Mouse (Mus musculus) liver, embryonic 16.5 days (tissue): Measurements from ENCODE around the gene Shf. TPM values are rescaled to one million over a fixed set of nuclear protein-coding genes. Genes with fewer than 3 reads are reported as not detected.
A peak's percentile ranks its signal among the peaks of the same experiment; 100 is the strongest.

Experiments used
- ATAC-seq: fragments of 200-750 bp; cut with Nextera tagmentation; 2 replicates; pipeline ENCODE4 v1.8.0; 2017; ENCODE audit warnings: low read depth, mild to moderate bottlenecking, moderate number of reproducible peaks, moderate library complexity
- H3K27ac ChIP-seq: fragments of 300-500 bp; sonication (generic); 2 replicates; pipeline ENCODE4 v1.5.1; 2014; ENCODE audit warnings: mild to moderate bottlenecking, low read length
- H3K27me3 ChIP-seq: fragments of 300-500 bp; sonication (generic); 2 replicates; pipeline ENCODE4 v1.6.1; 2014; ENCODE audit warnings: low read depth, low read length, mixed read lengths; ENCODE audit not compliant: control insufficient read depth, insufficient read depth
- H3K36me3 ChIP-seq: fragments of 300-500 bp; sonication (generic); 2 replicates; pipeline ENCODE4 v1.6.1; 2014; ENCODE audit warnings: mild to moderate bottlenecking; ENCODE audit not compliant: control insufficient read depth, insufficient read depth
- H3K4me1 ChIP-seq: fragments of 300-500 bp; sonication (generic); 2 replicates; pipeline ENCODE4 v1.6.1; 2014; ENCODE audit warnings: low read depth, low read length, mixed read lengths; ENCODE audit not compliant: control insufficient read depth
- H3K4me2 ChIP-seq: fragments of 300-500 bp; sonication (generic); 2 replicates; pipeline ENCODE4 v1.6.1; 2014; ENCODE audit warnings: low read depth, low read length, mixed read lengths
- H3K4me3 ChIP-seq: fragments of 300-500 bp; sonication (generic); 2 replicates; pipeline ENCODE4 v1.5.1; 2014; ENCODE audit warnings: low read depth, mild to moderate bottlenecking, low read length
- H3K9ac ChIP-seq: fragments of 300-500 bp; sonication (generic); 2 replicates; pipeline ENCODE4 v1.6.1; 2014; ENCODE audit warnings: low read depth, low read length
- H3K9me3 ChIP-seq: fragments of 300-500 bp; sonication (generic); replicated peaks from 2 replicates; pipeline ENCODE4 v1.6.1; 2016; ENCODE audit warnings: low read length; ENCODE audit not compliant: control insufficient read depth
- WGBS: fragments of 180-500 bp; shearing (Covaris S2); extraction: QIAGEN DNeasy Blood & Tissue Kit; methylation state at CpG from one replicate; pipeline ENCODE4 v1.1.7; 2014; ENCODE audit not compliant: insufficient replicate concordance; 5-methylcytosine and 5-hydroxymethylcytosine counted together
- polyA plus RNA-seq: library from polyadenylated mRNA; unstranded; fragments of >200 nt; fragmentation: Nextera tagmentation; extraction: Ambion mirVana; gene quantifications from 2 replicates; pipeline ENCODE4 v1.2.1, GENCODE M21; 2015

Gene Shf
- polyA plus RNA-seq, 1 experiment from 2014 or later = 1.3 TPM

- H3K4me3 ChIP-seq = no peak overlapping the region
- WGBS = 25% methylated on average over 2 of the region's 2 CpGs
- H3K4me1 ChIP-seq = peaks cover 20% of the 10 kb centered on the region
- ATAC-seq = no peak
- no peak overlapping the region for H3K4me2 ChIP-seq
- peaks cover 4% of the 10 kb centered on the region; the same call in 1 of the 2 replicates for H3K27me3 ChIP-seq
- H3K36me3 ChIP-seq = no peaks in the 10 kb centered on the region
- no peak overlapping the region for H3K27ac ChIP-seq
- H3K9me3 ChIP-seq = no peaks in the 10 kb centered on the region
- no peak overlapping the region for H3K9ac ChIP-seq
Observed at GRCm38 (mm10) chr2:122379292-122379650, 10.3 kb upstream of the Shf start.

GRCm38 (mm10) chr2:122378421-122379291, 9.7 kb upstream of the Shf start:
- Histone ChIP-seq H3K4me3 (peak overlapping the region; percentile 76), H3K9me3 (no peaks in the 10 kb centered on the region), H3K4me1 (peaks cover 20% of the 10 kb centered on the region), H3K4me2 (peak overlapping the region; percentile 86), H3K27ac (peak overlapping the region; percentile 38; the same call in 1 of the 2 replicates), H3K27me3 (peaks cover 4% of the 10 kb centered on the region; the same call in 1 of the 2 replicates), H3K36me3 (no peaks in the 10 kb centered on the region), H3K9ac (peak overlapping the region; percentile 35; the same call in 1 of the 2 replicates)
- WGBS = 16% methylated on average over 8 of the region's 8 CpGs
- ATAC-seq = no peak

- Histone ChIP-seq H3K9ac (peak overlapping the region; percentile 73), H3K4me2 (peak overlapping the region; percentile 86), H3K27me3 (peaks cover 4% of the 10 kb centered on the region; the same call in 1 of the 2 replicates), H3K27ac (peak overlapping the region; percentile 84), H3K36me3 (no peaks in the 10 kb centered on the region), H3K4me3 (peak overlapping the region; percentile 76), H3K9me3 (no peaks in the 10 kb centered on the region), H3K4me1 (peaks cover 20% of the 10 kb centered on the region)
- ATAC-seq = peak; percentile 82
- WGBS = under 1% methylated on average over 26 of the region's 26 CpGs
Observed at GRCm38 (mm10) chr2:122377751-122378246, 8.8 kb upstream of the Shf start.

- peak overlapping the region; percentile 86 for H3K4me2 ChIP-seq
- peak overlapping the region; percentile 76 for H3K4me3 ChIP-seq
- peak; percentile 83 for ATAC-seq
- H3K36me3 ChIP-seq = no peaks in the 10 kb centered on the region
- no peaks in the 10 kb centered on the region for H3K9me3 ChIP-seq
- H3K27ac ChIP-seq = peak overlapping the region; percentile 84
- H3K27me3 ChIP-seq = peaks cover 4% of the 10 kb centered on the region; the same call in 1 of the 2 replicates
- H3K4me1 ChIP-seq = peaks cover 20% of the 10 kb centered on the region
- H3K9ac ChIP-seq = peak overlapping the region; percentile 73
- under 1% methylated on average over 28 of the region's 28 CpGs for WGBS
Observed at GRCm38 (mm10) chr2:122377215-122377674, 8.3 kb upstream of the Shf start.

GRCm38 (mm10) chr2:122376041-122376561, 7.1 kb upstream of the Shf start:
- H3K9me3 ChIP-seq = no peaks in the 10 kb centered on the region
- peaks cover 20% of the 10 kb centered on the region for H3K4me1 ChIP-seq
- H3K27me3 ChIP-seq = peaks cover 4% of the 10 kb centered on the region; the same call in 1 of the 2 replicates
- H3K36me3 ChIP-seq = no peaks in the 10 kb centered on the region
- H3K4me3 ChIP-seq = peak overlapping the region; percentile 72
- peak overlapping the region; percentile 98 for H3K4me2 ChIP-seq
- WGBS = under 1% methylated on average over 22 of the region's 22 CpGs
- ATAC-seq = no peak
- peak overlapping the region; percentile 72 for H3K9ac ChIP-seq
- peak overlapping the region; percentile 80 for H3K27ac ChIP-seq

- H3K4me3 ChIP-seq = peak overlapping the region; percentile 72
- peak overlapping the region; percentile 72 for H3K9ac ChIP-seq
- ATAC-seq = peak; percentile 63
- H3K27ac ChIP-seq = peak overlapping the region; percentile 80
- H3K4me1 ChIP-seq = peaks cover 16% of the 10 kb centered on the region
- peaks cover 3% of the 10 kb centered on the region; the same call in 1 of the 2 replicates for H3K27me3 ChIP-seq
- no peaks in the 10 kb centered on the region for H3K9me3 ChIP-seq
- peak overlapping the region; percentile 98 for H3K4me2 ChIP-seq
- WGBS = under 1% methylated on average over 32 of the region's 32 CpGs
- no peaks in the 10 kb centered on the region for H3K36me3 ChIP-seq
Observed at GRCm38 (mm10) chr2:122375391-122375991, 6.5 kb upstream of the Shf start.

GRCm38 (mm10) chr2:122374666-122375331, 5.8 kb upstream of the Shf start:
- 25% methylated on average over 23 of the region's 23 CpGs for WGBS
- Histone ChIP-seq H3K9ac (peak overlapping the region; percentile 46), H3K4me2 (peak overlapping the region; percentile 98), H3K36me3 (no peaks in the 10 kb centered on the region), H3K27ac (no peak overlapping the region), H3K27me3 (no peaks in the 10 kb centered on the region), H3K4me3 (peak overlapping the region; percentile 72), H3K4me1 (peaks cover 19% of the 10 kb centered on the region), H3K9me3 (no peaks in the 10 kb centered on the region)
- ATAC-seq = no peak

GRCm38 (mm10) chr2:122374012-122374411, 5.0 kb upstream of the Shf start:
- H3K4me3 ChIP-seq = no peak overlapping the region
- no peak overlapping the region for H3K27ac ChIP-seq
- ATAC-seq = no peak
- WGBS = 56% methylated on average over 5 of the region's 5 CpGs
- H3K4me1 ChIP-seq = peaks cover 25% of the 10 kb centered on the region
- H3K9ac ChIP-seq = no peak overlapping the region
- no peak overlapping the region for H3K4me2 ChIP-seq
- H3K27me3 ChIP-seq = no peaks in the 10 kb centered on the region
- no peaks in the 10 kb centered on the region for H3K9me3 ChIP-seq
- H3K36me3 ChIP-seq = no peaks in the 10 kb centered on the region
